Mouse (Mus musculus): Measurements from ENCODE around the gene Denr. TPM values are rescaled to one million over a fixed set of nuclear protein-coding genes. Genes with fewer than 3 reads are reported as not detected.
A peak's percentile ranks its signal among the peaks of the same experiment; 100 is the strongest.

Gene Denr
- polyA plus RNA-seq, 1 experiment = 51.8 TPM

DNA sequence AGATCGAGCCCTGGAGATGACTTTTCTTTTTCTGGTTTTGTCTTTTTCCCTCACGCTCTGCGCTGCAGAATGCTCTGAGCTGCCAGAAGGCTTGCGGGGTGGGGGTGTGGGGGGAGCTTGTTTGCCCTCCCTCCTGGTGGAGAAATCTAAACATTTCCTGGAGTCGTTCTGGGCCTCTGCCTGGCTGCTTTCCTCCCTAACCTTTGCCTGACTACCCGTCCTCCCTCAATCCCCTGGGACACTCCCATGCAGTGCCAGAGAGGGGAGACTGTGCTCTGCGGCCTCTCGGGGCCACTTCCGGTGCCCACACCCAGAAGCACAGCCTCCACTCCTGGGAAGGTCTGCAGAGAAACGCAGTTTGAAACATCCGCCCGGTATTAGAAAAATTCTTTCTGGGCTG, 27.0 kb upstream of the Denr start, which contains the start of gene Hcar1:
TSS of gene Hcar1 (minus strand) at position 93 of the 400 bp plus-strand sequence.
- TF ChIP-seq POLR2A (IDR thresholded peaks at IDR 0.05; ENCODE audit: borderline replicate concordance, low read depth, low read length) (no peak), CTCF (IDR thresholded peaks at IDR 0.05; ENCODE audit: low read depth, low read length) (no peak)
- Histone ChIP-seq H3K4me3 (ENCODE audit: insufficient read depth, low read length) (no peak within 1 kb of the TSS), H3K27ac (ENCODE audit: insufficient read depth, low read depth, low read length) (no peak within 1 kb of the TSS), H3K4me1 (ENCODE audit: control insufficient read depth, insufficient read depth, low read length) (peaks cover 12% of the 10 kb centered on the region)

DNA sequence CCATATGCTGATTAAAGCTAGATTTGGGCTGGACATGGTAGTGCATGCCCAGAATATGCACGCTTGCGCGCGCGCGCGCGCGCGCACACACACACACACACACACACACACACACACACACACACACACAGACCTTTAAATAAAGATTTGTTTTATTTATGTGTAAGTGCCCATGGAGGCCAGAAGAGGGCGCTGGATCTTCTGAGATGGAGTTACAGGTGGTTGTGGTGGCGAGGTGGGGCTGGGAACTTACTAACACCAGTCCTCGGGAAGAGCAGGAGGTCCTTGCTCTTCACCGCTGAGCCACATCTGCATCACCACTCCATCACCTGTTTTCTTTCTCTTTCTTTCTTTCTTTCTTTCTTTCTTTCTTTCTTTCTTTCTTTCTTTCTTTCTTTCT, 26.2 kb upstream of the Denr start:
- Histone ChIP-seq H3K27ac (ENCODE audit: insufficient read depth, low read depth, low read length) (no peak overlapping the region), H3K4me1 (ENCODE audit: control insufficient read depth, insufficient read depth, low read length) (peaks cover 12% of the 10 kb centered on the region), H3K4me3 (ENCODE audit: insufficient read depth, low read length) (no peak overlapping the region)
- TF ChIP-seq CTCF (IDR thresholded peaks at IDR 0.05; ENCODE audit: low read depth, low read length) = no peak
- no peak for TF ChIP-seq POLR2A (IDR thresholded peaks at IDR 0.05; ENCODE audit: borderline replicate concordance, low read depth, low read length)

- Histone ChIP-seq H3K27ac (ENCODE audit: insufficient read depth, low read depth, low read length) (no peak overlapping the region), H3K4me1 (ENCODE audit: control insufficient read depth, insufficient read depth, low read length) (peaks cover 14% of the 10 kb centered on the region), H3K4me3 (ENCODE audit: insufficient read depth, low read length) (no peak overlapping the region)
- no peak for TF ChIP-seq CTCF (IDR thresholded peaks at IDR 0.05; ENCODE audit: low read depth, low read length)
- no peak for TF ChIP-seq POLR2A (IDR thresholded peaks at IDR 0.05; ENCODE audit: borderline replicate concordance, low read depth, low read length)
Observed at GRCm38 (mm10) chr5:123883891-123884290, 23.1 kb upstream of the Denr start.

DNA sequence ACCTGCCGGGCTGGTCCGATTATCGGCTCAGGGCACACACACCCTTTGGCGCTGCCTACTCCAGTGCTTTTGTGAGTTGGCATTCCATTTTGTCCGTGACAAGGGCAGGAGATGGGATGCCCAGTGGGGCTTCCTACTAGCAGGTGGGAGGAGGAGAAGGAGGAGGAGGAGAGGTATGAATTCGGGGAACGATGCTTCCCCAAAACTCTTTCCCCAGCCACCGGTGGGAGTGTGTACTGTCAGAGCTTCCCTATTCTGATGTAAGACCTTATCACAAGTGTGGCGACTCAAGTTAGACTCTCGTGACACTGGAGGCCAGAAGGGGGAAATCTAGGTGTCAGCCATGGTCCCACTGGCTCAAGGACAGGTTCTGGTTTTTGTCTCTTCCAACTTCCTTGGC, 22.6 kb upstream of the Denr start:
- Histone ChIP-seq H3K4me3 (ENCODE audit: insufficient read depth, low read length) (no peak overlapping the region), H3K27ac (ENCODE audit: insufficient read depth, low read depth, low read length) (no peak overlapping the region), H3K4me1 (ENCODE audit: control insufficient read depth, insufficient read depth, low read length) (peaks cover 14% of the 10 kb centered on the region)
- TF ChIP-seq CTCF (IDR thresholded peaks at IDR 0.05; ENCODE audit: low read depth, low read length) (no peak), POLR2A (IDR thresholded peaks at IDR 0.05; ENCODE audit: borderline replicate concordance, low read depth, low read length) (no peak)

GRCm38 (mm10) chr5:123886365-123886764, 20.6 kb upstream of the Denr start:
- H3K4me1 ChIP-seq (ENCODE audit: control insufficient read depth, insufficient read depth, low read length) = peaks cover 27% of the 10 kb centered on the region
- no peak for TF ChIP-seq POLR2A (IDR thresholded peaks at IDR 0.05; ENCODE audit: borderline replicate concordance, low read depth, low read length)
- TF ChIP-seq CTCF (IDR thresholded peaks at IDR 0.05; ENCODE audit: low read depth, low read length) = no peak
- H3K27ac ChIP-seq (ENCODE audit: insufficient read depth, low read depth, low read length) = no peak overlapping the region
- no peak overlapping the region for H3K4me3 ChIP-seq (ENCODE audit: insufficient read depth, low read length)

GRCm38 (mm10) chr5:123890312-123890711, 16.7 kb upstream of the Denr start:
- no peak for TF ChIP-seq CTCF (IDR thresholded peaks at IDR 0.05; ENCODE audit: low read depth, low read length)
- TF ChIP-seq POLR2A (IDR thresholded peaks at IDR 0.05; ENCODE audit: borderline replicate concordance, low read depth, low read length) = no peak
- Histone ChIP-seq H3K4me3 (ENCODE audit: insufficient read depth, low read length) (no peak overlapping the region), H3K4me1 (ENCODE audit: control insufficient read depth, insufficient read depth, low read length) (peaks cover 42% of the 10 kb centered on the region), H3K27ac (ENCODE audit: insufficient read depth, low read depth, low read length) (no peak overlapping the region)

DNA sequence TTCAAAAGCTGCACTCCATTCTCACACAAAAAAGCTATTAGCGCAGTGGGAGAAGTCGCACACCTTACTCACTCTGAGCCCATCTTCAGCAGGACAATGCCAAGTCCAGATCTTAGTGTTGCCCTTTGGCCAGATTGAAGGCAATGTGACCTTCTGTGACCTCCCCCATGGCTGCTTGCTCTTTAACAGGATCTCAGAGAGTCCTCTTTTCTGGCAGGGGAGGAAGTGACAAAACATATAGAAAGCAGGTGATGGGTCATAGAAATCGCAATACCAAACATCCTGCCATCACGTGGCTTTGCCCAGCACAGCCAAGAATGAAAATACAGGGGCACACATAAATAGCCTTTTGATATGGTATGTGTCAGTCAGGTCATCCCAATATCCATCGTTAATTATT, 16.0 kb upstream of the Denr start:
- Histone ChIP-seq H3K4me3 (ENCODE audit: insufficient read depth, low read length) (no peak overlapping the region), H3K4me1 (ENCODE audit: control insufficient read depth, insufficient read depth, low read length) (peaks cover 49% of the 10 kb centered on the region), H3K27ac (ENCODE audit: insufficient read depth, low read depth, low read length) (no peak overlapping the region)
- TF ChIP-seq CTCF (IDR thresholded peaks at IDR 0.05; ENCODE audit: low read depth, low read length) (no peak), POLR2A (IDR thresholded peaks at IDR 0.05; ENCODE audit: borderline replicate concordance, low read depth, low read length) (no peak)

DNA sequence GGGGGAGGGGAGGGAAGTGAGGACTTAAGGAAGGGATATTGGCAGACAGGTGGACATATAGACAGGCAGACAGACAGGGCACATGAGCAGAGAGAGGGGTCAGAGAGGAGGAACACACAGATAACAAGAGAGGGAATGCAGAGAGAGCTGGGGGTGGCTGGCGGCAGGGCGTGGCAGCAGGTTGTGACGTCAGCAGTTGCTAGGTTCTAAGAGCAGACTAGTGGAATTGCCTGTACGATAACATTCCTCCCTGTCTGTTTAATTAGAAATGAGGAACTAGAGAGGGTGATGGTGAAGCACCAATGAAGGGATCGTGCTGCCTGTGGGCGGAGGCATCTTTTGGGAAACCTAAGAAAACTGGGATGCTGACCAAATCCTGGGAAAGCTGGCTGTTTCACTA, 15.3 kb upstream of the Denr start:
- no peak overlapping the region for H3K27ac ChIP-seq (ENCODE audit: insufficient read depth, low read depth, low read length)
- no peak for TF ChIP-seq CTCF (IDR thresholded peaks at IDR 0.05; ENCODE audit: low read depth, low read length)
- TF ChIP-seq POLR2A (IDR thresholded peaks at IDR 0.05; ENCODE audit: borderline replicate concordance, low read depth, low read length) = no peak
- no peak overlapping the region for H3K4me3 ChIP-seq (ENCODE audit: insufficient read depth, low read length)
- peaks cover 51% of the 10 kb centered on the region for H3K4me1 ChIP-seq (ENCODE audit: control insufficient read depth, insufficient read depth, low read length)

DNA sequence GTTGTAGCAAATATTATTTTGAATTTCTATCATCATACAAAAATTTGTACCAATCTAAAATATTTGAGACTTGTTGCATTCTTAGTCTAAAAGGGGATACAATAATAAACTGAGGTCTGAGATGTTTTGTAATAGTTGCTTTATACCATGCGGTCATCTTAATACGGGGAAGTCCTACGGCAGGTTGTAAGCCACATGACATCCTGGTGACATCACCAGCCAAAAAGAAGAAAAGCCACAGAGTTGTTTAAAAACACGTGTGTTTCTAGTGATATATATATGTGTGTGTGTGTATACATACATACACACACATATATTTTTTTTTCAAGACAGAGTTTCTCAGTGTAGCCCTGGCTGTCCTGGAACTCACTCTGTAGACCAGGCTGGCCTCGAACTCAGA, 13.5 kb upstream of the Denr start:
- TF ChIP-seq CTCF (IDR thresholded peaks at IDR 0.05; ENCODE audit: low read depth, low read length) (no peak), POLR2A (IDR thresholded peaks at IDR 0.05; ENCODE audit: borderline replicate concordance, low read depth, low read length) (no peak)
- H3K4me1 ChIP-seq (ENCODE audit: control insufficient read depth, insufficient read depth, low read length) = peaks cover 65% of the 10 kb centered on the region
- no peak overlapping the region for H3K27ac ChIP-seq (ENCODE audit: insufficient read depth, low read depth, low read length)
- no peak overlapping the region for H3K4me3 ChIP-seq (ENCODE audit: insufficient read depth, low read length)

- no peak for TF ChIP-seq CTCF (IDR thresholded peaks at IDR 0.05; ENCODE audit: low read depth, low read length)
- no peak for TF ChIP-seq POLR2A (IDR thresholded peaks at IDR 0.05; ENCODE audit: borderline replicate concordance, low read depth, low read length)
- Histone ChIP-seq H3K27ac (ENCODE audit: insufficient read depth, low read depth, low read length) (peak overlapping the region; percentile 89; the same call in 1 of the 2 replicates), H3K4me3 (ENCODE audit: insufficient read depth, low read length) (no peak overlapping the region), H3K4me1 (ENCODE audit: control insufficient read depth, insufficient read depth, low read length) (peaks cover 52% of the 10 kb centered on the region)
Observed at GRCm38 (mm10) chr5:123896395-123896794, 10.6 kb upstream of the Denr start.

DNA sequence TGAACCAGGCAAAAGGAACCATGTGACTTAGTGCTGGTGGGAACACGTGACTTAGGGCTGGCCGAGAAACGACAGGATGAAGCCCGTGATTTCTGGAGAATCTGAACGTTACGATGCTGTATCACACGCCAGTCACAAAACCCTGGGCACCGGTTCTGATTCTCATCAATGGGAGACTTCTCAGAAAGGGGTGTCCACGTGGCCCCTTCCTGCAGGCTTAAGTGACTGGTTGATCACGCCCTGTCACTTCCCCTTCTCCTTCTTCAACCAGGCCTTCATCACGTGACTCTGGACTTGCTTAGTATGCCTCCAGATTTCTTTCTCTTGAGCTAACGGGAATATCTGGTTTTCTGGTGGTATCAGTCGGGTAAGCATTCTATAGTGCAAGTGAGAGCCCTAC, 9.6 kb upstream of the Denr start:
- Histone ChIP-seq H3K4me3 (ENCODE audit: insufficient read depth, low read length) (no peak overlapping the region), H3K4me1 (ENCODE audit: control insufficient read depth, insufficient read depth, low read length) (peaks cover 48% of the 10 kb centered on the region), H3K27ac (ENCODE audit: insufficient read depth, low read depth, low read length) (peak overlapping the region; percentile 89)
- TF ChIP-seq POLR2A (IDR thresholded peaks at IDR 0.05; ENCODE audit: borderline replicate concordance, low read depth, low read length) (no peak), CTCF (IDR thresholded peaks at IDR 0.05; ENCODE audit: low read depth, low read length) (no peak)

All from bone marrow macrophage, adult 2 months (primary cell).